Mouse (Mus musculus) gastrocnemius, adult 8-10 months (tissue): ENCODE results near the gene Prr15. TPM values are rescaled to one million over a fixed set of nuclear protein-coding genes. Genes with fewer than 3 reads are reported as not detected.

Experiments
- total RNA-seq, 4 experiments: library from RNA; stranded (reverse); gene quantifications; 2 replicates each; pipeline ENCODE4 v1.2.4; 2022

Prr15 gene
- total RNA-seq, 4 experiments from 2014 or later: 0.62 to 1.3 (median 1.1) TPM

Other genes starting within 250 kb of the Prr15 start
- 10 to 100 TPM; 12.5 to 17.2 (median 13.2) TPM for gene Wipf3, start 103.8 kb downstream of the Prr15 start, total RNA-seq
- 1 to 10 TPM in 2 of 4 experiments, under 1 TPM in 2; 0.80 to 1.7 (median 1.2) TPM for gene Scrn1, start 240.7 kb downstream of the Prr15 start, total RNA-seq